23 mouse cellular contexts compared by ENCODE assay signal in the genomic region with DNA sequence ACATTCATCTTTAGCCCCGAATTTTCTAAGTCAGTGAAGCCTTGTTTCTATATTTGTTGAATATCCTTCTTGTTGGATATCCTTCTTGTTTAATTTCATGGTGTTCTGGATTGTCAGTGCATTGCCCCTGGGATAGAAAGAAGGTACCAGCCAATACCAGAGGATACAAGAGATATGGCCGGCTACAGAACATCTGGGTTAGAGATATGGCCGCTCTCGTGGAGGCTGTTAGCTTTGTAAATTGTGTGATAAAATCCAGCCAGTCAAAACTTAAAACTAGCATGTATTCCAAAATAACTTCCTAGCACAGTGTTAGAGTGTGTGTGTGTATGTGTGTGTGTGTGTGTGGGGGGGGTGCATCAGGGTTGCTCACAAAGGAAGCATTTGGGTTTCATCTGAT.
A peak's percentile ranks its signal among the peaks of the same experiment; 100 is the strongest.
DNase-seq lines count a peak whose midpoint lies in the region; ATAC-seq and TF ChIP-seq lines count a peak whose summit lies in the region.
"Had no signal": no experiment of that assay in that cellular context is flagged by ENCODE, and none has a peak within 500 bp of the region (broad histone marks: within the 10 kb centered on the region; RNA-seq: fewer than 3 reads in every experiment).

No protein-coding gene starts in this region.

- H3K4me1 ChIP-seq in MEL (ENCODE audit: control insufficient read depth in 1 of 2, insufficient read depth in 2 of 2, low read length in 2 of 2), result peaks cover 13 to 26% of the 10 kb centered on the region in 2 experiments
- no peaks in the 10 kb centered on the region for H3K4me1 ChIP-seq in hindbrain, embryonic 10.5 days (replicated peaks)

- 88% methylated on average over 4 of the region's 4 CpGs for WGBS in hindbrain, embryonic 10.5 days

- TF ChIP-seq POLR2A in MEL (IDR thresholded peaks at IDR 0.05; ENCODE audit: control insufficient read depth in 1 of 2, insufficient read depth in 1 of 2, low read depth in 1 of 2, low read length in 2 of 2, poor library complexity in 1 of 2), result no peak

- H3K79me2 ChIP-seq in MEL (ENCODE audit: control insufficient read depth, insufficient read depth, low read length, poor library complexity), result no peaks in the 10 kb centered on the region

- ATAC-seq in megakaryocyte progenitor cell, adult 5-6 weeks (replicated peaks; ENCODE audit: poor library complexity), result 0 out of 2 replicates have a peak, but pooled peaks have one; percentile 38
- peak; percentile 63 for ATAC-seq in megakaryocyte-erythroid progenitor cell, adult 5-6 weeks (replicated peaks; ENCODE audit: low FRiP score, low TSS enrichment, poor library complexity, severe bottlenecking)
- ATAC-seq: activated CD4-positive, CD25-positive, alpha-beta regulatory T cell, adult 4 months; CD4-positive, CD25-positive, alpha-beta regulatory T cell, adult 4 months had no signal

- no peaks in the 10 kb centered on the region for H3K27me3 ChIP-seq in MEL (ENCODE audit: control insufficient read depth in 1 of 2, insufficient read depth in 2 of 2, low read length in 2 of 2)
- H3K27me3 ChIP-seq in hindbrain, embryonic 10.5 days (ENCODE audit: insufficient read depth, poor library complexity, severe bottlenecking), result no peaks in the 10 kb centered on the region
- H3K27me3 ChIP-seq: CH12.LX, Patski had no signal

- DNase-seq in MEL (ENCODE audit: low read depth, low spot score), result peak; percentile 33
- no peak for DNase-seq in adrenal gland, adult 18-20 months (ENCODE audit: low spot score in 2 of 2)
- no peak for DNase-seq in spleen, postnatal 36 days (ENCODE audit: low spot score in 2 of 2)
- no peak for DNase-seq in hindbrain, embryonic 10.5 days (ENCODE audit: low spot score)
- DNase-seq: adrenal gland, adult 2 months; adrenal gland, adult 8-10 months; adrenal gland, postnatal 10 days; adrenal gland, postnatal 14 days; adrenal gland, postnatal 25 days; adrenal gland, postnatal 36 days; B cell, adult 2 months; cerebellum, adult 11 months; cerebellum, adult 11-12 months; cerebellum, adult 18-20 months; cerebellum, adult 2 months; cerebellum, adult 8-10 months had no signal

- H3K36me3 ChIP-seq in MEL (ENCODE audit: control insufficient read depth in 1 of 2, insufficient read depth in 2 of 2, low read length in 2 of 2), result peaks cover 0 to 21% of the 10 kb centered on the region in 2 experiments; a peak in 2 of 4 replicates
- no peaks in the 10 kb centered on the region for H3K36me3 ChIP-seq in hindbrain, embryonic 10.5 days
- H3K36me3 ChIP-seq: G1E had no signal

- H3K4me3 ChIP-seq in MEL (ENCODE audit: control insufficient read depth in 1 of 2, insufficient read depth in 1 of 2, low read depth in 2 of 2, low read length in 2 of 2), result no peak overlapping the region
- no peak overlapping the region for H3K4me3 ChIP-seq in hindbrain, embryonic 10.5 days

- TF ChIP-seq EP300 in MEL (IDR thresholded peaks at IDR 0.05; ENCODE audit: low read depth in 1 of 2, low read length in 2 of 2), result peak; percentile 62 to 66

- H3K27ac ChIP-seq in MEL (ENCODE audit: control insufficient read depth, low read depth, low read length), result no peak overlapping the region
- H3K27ac ChIP-seq in hindbrain, embryonic 10.5 days, result no peak overlapping the region

- TF ChIP-seq RAD21 in MEL (IDR thresholded peaks at IDR 0.05; ENCODE audit: low read depth, low read length), result no peak

- H3K9me3 ChIP-seq in MEL (replicated peaks; ENCODE audit: insufficient read depth, low read length), result no peaks in the 10 kb centered on the region
- no peaks in the 10 kb centered on the region for H3K9me3 ChIP-seq in hindbrain, embryonic 10.5 days

- no peak for TF ChIP-seq CTCF in MEL (IDR thresholded peaks at IDR 0.05 in 2 of 3, conservative IDR thresholded peaks at IDR 0.05 in 1 of 3; ENCODE audit: control insufficient read depth in 1 of 3, insufficient read depth in 1 of 3, low read depth in 2 of 3, low read length in 3 of 3, poor library complexity in 1 of 3, severe bottlenecking in 1 of 3)

- H3K9ac ChIP-seq in MEL (ENCODE audit: control insufficient read depth, low read depth, low read length, poor library complexity, severe bottlenecking), result no peak overlapping the region

TF ChIP-seq in MEL, 35 proteins besides CTCF, POLR2A, EP300 and RAD21:
- TF ChIP-seq TCF12 (IDR thresholded peaks at IDR 0.05; ENCODE audit: low read depth, low read length), result peak; percentile 68
- no peak for TF ChIP-seq TBP (IDR thresholded peaks at IDR 0.05; ENCODE audit: low read depth, low read length)
- TF ChIP-seq GATA1 (IDR thresholded peaks at IDR 0.05; ENCODE audit: low read depth, low read length), result peak; percentile 55
- no peak for TF ChIP-seq ZNF384 (IDR thresholded peaks at IDR 0.05; ENCODE audit: low read depth, low read length)
- TF ChIP-seq RCOR1 (IDR thresholded peaks at IDR 0.05; ENCODE audit: low read depth, low read length), result 0 out of 2 replicates have a peak, but pooled peaks have one; percentile 12
- no peak for TF ChIP-seq SMC3 (IDR thresholded peaks at IDR 0.05; ENCODE audit: low read depth, low read length)
- TF ChIP-seq MAFK (IDR thresholded peaks at IDR 0.05; ENCODE audit: borderline replicate concordance, low read depth, low read length), result no peak
- no peak for TF ChIP-seq ELF1 (IDR thresholded peaks at IDR 0.05; ENCODE audit: low read depth, low read length)
- TF ChIP-seq MAX (IDR thresholded peaks at IDR 0.05; ENCODE audit: low read length), result no peak
- no peak for TF ChIP-seq NELFE (IDR thresholded peaks at IDR 0.05; ENCODE audit: low read depth, low read length)
- TF ChIP-seq JUND (IDR thresholded peaks at IDR 0.05; ENCODE audit: low read depth, low read length), result no peak
